Mouse (Mus musculus): ENCODE measurements around the gene Tshz2.

DNA sequence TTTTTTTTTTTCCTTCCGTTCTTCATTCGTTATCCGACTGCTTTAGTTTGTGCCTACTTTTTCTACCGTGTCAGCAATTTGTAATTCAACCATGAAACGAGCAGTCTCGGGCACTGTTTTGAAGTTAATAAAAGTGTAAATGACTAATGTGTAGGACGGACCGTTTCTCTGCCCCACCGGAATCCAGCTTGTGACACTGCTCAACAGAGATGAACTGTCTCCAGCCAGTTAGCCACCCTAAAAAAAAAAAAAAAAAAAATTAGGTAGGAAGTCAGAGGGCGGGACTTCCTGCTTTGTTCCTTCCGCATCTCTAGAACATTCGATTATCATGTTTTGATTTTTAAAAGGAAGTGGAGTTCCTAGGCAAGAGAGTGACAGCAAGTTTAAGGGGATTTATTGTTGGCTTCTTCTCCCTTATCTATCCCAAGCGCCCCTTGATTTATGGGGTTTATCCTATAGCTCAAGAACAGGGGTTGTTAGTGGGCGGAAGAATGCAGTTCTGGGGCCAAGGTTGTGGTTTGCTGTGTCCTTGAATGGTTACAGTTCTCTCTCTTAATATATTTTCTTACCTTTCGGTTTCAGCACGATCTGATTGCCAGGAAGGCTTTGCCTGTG, 116.6 kb downstream of the Tshz2 start:
- TF ChIP-seq CTCF (IDR thresholded peaks at IDR 0.05; ENCODE audit: control insufficient read depth, insufficient read depth, insufficient replicate concordance, low read depth, low read length) (no peak), POLR2A (IDR thresholded peaks at IDR 0.05; ENCODE audit: control insufficient read depth, low read depth, low read length) (no peak)
